Mouse (Mus musculus) adrenal gland, postnatal 36 days (tissue): ENCODE data around the gene 1700023F06Rik. TPM values are rescaled to one million over a fixed set of nuclear protein-coding genes. Genes with fewer than 3 reads are reported as not detected.

Experiments used
- DNase-seq, 2 experiments: peaks; one replicate each; pipeline ENCODE4 v3.0.0; 2021; ENCODE audit warnings: mixed read lengths in 1 of 2
- long read RNA-seq, 2 experiments: library from polyadenylated mRNA; stranded (forward); transcript quantifications; one replicate each; pipeline ENCODE4 v2.0.0; 2021; ENCODE audit warnings: borderline sequencing depth in 2 of 2
- total RNA-seq, 2 experiments: library from RNA; stranded (reverse); gene quantifications; 2 replicates each; pipeline ENCODE4 v1.2.3; 2021

Gene 1700023F06Rik
- not detected for total RNA-seq
- long read RNA-seq, experiment 1, partial matches to known transcripts, result 1 of 1 reads
- long read RNA-seq, experiment 1, other reads (novel, unspliced or antisense), result 0 of 1 reads
- long read RNA-seq, experiment 2, partial matches to known transcripts, result 4 of 4 reads
- long read RNA-seq, experiment 2, other reads (novel, unspliced or antisense), result 0 of 4 reads

GRCm38 (mm10) chr11:103208458-103208857, at the start of gene 1700023F06Rik:
TSS of gene 1700023F06Rik (minus strand) at chr11:103208558.
- no peak for DNase-seq

DNA sequence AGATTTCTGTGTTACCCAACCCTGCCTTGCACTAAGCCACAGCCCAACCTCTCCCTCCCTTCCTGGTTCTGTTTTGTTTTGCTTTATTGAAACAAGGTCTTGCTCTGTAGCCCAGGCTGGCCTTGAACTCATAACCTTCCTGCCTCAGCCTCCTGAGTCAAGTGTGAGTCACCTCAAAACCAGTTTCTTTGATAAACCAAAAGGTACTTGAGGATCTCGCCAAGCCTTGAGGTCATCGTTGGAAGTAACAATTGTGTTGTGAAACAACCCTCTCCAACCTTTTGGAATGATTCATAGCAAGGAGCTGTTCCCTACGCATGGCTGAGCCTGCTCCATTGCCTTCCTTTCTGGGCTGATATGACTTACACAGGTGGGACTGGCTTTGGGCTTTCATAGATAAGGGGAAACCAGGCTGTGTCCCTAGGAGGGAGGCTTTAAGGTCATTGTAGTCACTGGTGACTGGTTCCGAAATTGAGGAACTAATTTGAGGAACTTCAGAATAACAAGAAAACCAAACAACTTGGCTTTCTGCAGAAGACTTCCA, 49.7 kb upstream of the 1700023F06Rik start:
- DNase-seq, result peak; percentile 49 to 69

GRCm38 (mm10) chr11:103253605-103254004, 45.2 kb upstream of the 1700023F06Rik start:
- no peak for DNase-seq

DNA sequence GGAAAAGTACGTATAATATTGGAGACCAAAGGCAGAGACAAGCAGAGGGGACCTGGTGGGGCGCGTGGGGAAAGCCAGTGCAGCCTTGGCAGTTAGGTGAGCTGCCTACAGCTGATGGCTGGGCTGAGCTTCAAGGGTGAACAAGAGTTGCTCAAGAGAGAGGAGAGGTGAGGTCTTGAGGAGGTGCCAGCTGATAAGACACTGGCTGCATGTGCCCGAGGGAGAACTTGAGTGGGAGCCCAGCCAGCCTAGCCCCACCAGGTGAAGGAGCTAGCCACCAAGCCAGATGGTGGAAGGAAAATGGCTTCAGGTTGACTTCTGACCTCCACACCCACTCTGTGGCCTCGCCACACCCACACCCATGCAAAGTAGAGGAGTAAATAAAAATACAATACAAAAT, 44.0 kb upstream of the 1700023F06Rik start:
- no peak for DNase-seq

GRCm38 (mm10) chr11:103250324-103250723, 42.0 kb upstream of the 1700023F06Rik start:
- no peak for DNase-seq

DNA sequence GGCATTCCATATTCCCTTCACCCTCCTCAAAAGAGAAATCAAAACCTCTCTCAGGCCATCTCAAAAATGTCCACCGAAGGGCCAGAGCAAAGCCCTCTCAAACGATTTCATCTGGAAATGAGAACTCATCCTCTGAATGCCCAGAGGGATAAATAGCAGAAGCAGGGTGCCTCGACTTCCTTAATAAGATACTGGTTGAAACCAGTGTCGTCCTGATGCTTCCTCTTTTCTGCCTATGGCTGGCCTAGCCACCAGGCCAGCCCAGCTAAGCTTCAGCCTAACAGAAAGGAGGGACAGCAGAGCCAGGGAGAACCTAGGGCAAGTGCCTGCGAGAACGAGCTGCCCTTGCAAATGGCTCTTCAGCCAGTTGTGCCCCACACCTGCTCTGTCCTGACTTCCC, 41.2 kb upstream of the 1700023F06Rik start:
- DNase-seq, result no peak

- DNase-seq, result no peak
Measured at GRCm38 (mm10) chr11:103248837-103249236, 40.5 kb upstream of the 1700023F06Rik start.

- DNase-seq, result peak; percentile 73 to 87
Measured at GRCm38 (mm10) chr11:103247504-103248177, 39.3 kb upstream of the 1700023F06Rik start.

DNA sequence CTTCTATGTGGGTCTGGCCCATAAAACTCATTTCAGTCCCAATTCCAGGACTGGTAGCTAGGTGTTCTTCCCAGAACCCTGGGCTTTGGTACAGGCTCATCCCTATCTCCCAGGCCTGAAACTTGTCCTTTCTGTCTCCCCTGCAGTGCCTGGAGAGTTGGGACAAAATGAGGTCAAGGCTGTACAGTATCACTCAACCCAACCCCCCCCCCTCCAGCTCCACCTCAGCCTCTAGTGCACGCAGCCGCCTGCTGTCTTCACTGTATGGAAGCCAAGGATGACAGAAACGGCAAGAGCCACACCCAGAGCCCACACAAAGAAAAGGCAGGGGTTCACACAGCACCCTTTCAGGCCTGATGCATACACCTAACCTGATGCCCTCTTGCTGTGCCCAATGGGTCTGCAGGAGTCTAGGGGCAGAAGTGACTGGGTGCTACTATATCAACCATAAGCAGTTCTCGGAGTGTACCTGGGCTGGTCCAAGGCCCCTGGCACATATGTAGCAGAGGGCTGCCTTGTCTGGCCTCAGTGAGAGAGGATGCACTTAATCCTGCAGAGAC, 38.5 kb upstream of the 1700023F06Rik start:
- DNase-seq, result peak in 1 of 2 experiments; percentile 49

DNA sequence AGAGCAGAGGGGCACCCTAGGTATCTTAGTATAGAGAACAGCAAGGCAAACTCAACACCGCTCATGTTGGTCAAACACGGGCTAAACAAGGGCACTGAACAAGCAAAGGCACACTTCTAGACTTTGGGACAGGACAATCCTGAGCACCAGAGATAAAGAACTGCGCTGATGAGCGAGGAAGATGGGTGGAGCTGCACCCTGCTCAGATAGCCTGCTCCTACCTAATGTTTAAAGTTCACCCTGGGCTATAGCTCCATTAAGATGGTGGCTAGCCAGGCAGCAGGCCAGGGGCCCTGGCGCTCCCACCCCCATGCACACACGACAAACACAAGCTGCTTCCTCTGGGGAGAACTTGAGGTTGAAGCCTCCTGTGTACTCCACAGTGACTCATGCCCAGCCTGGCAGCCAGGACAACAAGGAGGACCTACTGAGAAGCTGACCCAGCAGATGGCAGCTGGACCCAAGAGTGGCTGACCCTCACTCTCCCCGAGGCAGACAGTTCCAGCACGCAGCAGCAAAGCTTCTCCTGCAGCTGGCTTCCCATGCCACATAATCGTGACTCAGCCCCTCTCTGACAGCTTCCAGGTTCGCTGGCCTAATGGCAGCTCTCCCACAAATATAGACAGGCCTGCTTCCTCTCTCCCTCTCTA, 37.8 kb upstream of the 1700023F06Rik start:
- peak; percentile 77 to 78 for DNase-seq

- no peak for DNase-seq
Measured at GRCm38 (mm10) chr11:103244856-103245255, 36.5 kb upstream of the 1700023F06Rik start.

- DNase-seq, result peak; percentile 48 to 58
Measured at GRCm38 (mm10) chr11:103240740-103241139, 32.4 kb upstream of the 1700023F06Rik start.

- DNase-seq, result no peak
Measured at GRCm38 (mm10) chr11:103237757-103238156, 29.4 kb upstream of the 1700023F06Rik start.

DNA sequence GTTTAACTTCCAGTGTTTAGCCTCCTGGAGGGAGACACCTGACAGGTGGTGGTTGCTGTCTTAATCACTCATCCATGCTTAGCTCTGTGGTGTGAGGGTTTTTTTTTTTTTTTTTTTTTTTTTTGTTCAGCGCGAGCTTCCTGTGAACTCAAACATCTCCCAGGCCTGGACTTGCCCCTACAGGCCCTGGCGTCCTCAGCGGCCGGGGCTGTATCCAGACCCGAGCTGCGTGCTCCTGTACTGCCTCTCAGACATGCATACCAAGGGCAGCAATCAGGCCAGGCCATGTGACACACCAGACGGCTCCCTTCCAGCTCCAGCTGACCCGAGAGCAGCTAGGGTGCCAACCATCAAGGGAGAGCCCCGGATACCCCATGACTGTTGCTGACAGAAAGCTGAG, 28.5 kb upstream of the 1700023F06Rik start:
- DNase-seq, result no peak

DNA sequence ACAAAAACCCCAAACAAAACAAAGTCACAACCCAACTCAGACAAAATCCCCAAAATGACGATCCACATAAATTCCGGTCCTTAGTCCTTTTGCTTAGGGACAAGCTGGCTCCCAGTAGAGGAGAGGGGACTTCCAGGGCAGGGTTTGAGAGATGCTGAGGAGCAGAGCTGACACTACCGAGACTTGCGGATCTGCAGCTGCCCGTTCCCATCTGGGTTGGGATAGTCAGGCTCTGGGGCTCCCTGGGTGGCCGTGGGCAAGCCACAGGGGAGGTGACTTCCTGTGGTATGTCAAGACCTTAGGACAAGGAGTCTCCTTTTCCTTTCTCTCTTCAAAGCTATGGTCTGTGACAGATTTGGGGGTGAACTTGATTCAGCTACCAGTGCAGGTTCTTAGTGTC, 28.1 kb upstream of the 1700023F06Rik start:
- DNase-seq, result no peak

DNA sequence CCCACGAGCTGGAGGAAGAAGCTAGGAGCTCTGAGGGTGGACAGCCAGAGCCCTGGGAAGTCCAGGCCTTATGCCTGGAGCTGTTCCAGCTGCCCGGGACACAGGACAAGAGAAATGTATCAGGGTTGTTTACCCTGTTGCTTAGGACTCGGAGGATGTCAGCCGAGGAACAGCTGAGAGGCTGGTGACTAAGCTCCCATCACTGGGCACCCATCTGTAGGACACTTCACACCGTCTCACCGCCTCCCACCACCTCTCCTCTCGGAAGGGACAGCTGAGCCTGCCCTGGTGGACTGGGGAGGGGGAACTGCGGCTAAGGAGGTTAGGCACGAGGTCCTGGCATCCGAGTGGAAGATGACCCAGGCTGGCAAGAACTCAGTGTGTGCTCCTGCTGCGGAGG, 27.3 kb upstream of the 1700023F06Rik start:
- DNase-seq, result no peak

- DNase-seq, result no peak
Measured at GRCm38 (mm10) chr11:103234447-103234846, 26.1 kb upstream of the 1700023F06Rik start.

DNA sequence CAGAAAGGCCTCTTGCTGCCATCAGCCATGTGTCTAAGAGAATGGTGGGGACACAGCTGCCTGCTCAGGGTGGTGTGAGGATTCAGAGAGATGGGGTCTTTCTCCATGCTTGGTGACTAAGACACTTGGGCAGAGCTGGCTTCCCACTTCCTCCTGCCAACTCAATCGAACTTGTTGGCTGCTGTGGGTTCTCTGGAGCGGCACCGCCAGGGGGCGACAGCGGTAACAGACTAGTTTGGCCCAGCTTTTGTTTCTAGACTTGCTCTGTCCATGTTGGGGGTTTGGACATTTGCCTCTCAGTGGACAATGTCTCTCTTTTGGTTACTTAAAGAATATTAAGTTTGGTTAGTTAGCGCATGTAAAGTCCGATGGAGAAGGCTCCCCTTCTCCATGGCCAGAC, 24.6 kb upstream of the 1700023F06Rik start:
- peak; percentile 88 to 92 for DNase-seq

- no peak for DNase-seq
Measured at GRCm38 (mm10) chr11:103231367-103231766, 23.0 kb upstream of the 1700023F06Rik start.

GRCm38 (mm10) chr11:103230626-103231025, 22.3 kb upstream of the 1700023F06Rik start:
- DNase-seq, result no peak

DNA sequence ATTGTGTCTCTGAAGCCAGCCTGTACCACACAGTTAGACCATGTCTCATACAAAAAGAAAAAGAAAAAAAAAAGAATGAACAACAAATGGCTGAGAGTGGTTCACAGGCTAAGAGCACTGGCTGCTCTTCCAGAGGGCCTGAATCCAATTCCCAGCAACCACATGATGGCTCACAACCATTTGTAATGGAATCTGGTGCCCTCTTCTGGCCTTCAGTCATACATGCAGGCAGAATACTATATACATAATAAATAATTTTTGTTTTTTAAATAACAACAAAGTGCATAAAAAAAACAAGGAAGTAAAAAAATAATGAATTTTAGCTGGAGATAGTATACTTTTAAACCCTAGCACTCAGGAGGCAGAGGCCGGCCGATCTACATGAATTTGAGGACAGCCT, 21.2 kb upstream of the 1700023F06Rik start:
- DNase-seq, result no peak

DNA sequence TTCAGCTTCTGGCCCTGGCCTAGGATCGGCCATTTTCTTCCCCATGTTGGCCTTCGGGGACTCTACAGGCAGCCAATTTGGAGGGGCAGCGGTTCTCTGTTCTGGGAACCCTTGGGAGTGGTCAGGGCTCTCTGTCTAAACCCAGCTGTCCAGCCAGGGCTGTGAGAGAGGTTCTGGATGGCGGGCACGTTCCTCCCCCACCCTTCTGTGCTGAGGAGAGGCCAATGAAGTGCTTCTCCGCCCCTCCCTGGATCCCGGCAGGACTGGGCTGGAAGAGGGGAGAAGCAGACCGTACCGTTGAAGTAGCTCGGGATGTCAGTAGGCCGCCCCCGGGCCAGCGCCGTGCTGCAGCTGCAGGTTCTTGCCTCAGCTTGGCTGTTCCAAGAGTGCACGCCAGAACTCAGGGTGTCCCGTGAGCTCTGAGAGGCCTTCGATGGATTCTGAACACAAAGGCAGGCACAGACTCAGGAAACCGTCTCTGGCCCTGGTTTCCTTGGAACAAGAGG, 15.6 kb upstream of the 1700023F06Rik start:
- DNase-seq, result no peak

- peak in 1 of 2 experiments; percentile 33 for DNase-seq
Measured at GRCm38 (mm10) chr11:103223444-103223843, 15.1 kb upstream of the 1700023F06Rik start.
